14 mouse cellular contexts compared by ENCODE assay signal in genomic region chr4:125923225-125923624, GRCm38 (mm10).
DNase-seq lines count a peak whose midpoint lies in the region; ATAC-seq lines count a peak whose summit lies in the region.
"Had no signal": no experiment of that assay in that cellular context is flagged by ENCODE, and none has a peak within 500 bp of the region (broad histone marks: within the 10 kb centered on the region; RNA-seq: fewer than 3 reads in every experiment).

No protein-coding gene starts in this region.

- peak overlapping the region; percentile 82; the same call in 1 of the 2 replicates for H3K27ac ChIP-seq in forebrain, embryonic 10.5 days
- no peak overlapping the region for H3K27ac ChIP-seq in forebrain, embryonic 15.5 days (replicated peaks)
- H3K27ac ChIP-seq: liver, embryonic 13.5 days had no signal

- H3K4me2 ChIP-seq in forebrain, embryonic 15.5 days (replicated peaks), result no peak overlapping the region
- H3K4me2 ChIP-seq: liver, embryonic 13.5 days had no signal

- no peaks in the 10 kb centered on the region for H3K9me3 ChIP-seq in forebrain, embryonic 10.5 days
- no peaks in the 10 kb centered on the region for H3K9me3 ChIP-seq in forebrain, embryonic 15.5 days
- H3K9me3 ChIP-seq: liver, embryonic 13.5 days had no signal

- no peaks in the 10 kb centered on the region for H3K36me3 ChIP-seq in forebrain, embryonic 10.5 days (replicated peaks)
- no peaks in the 10 kb centered on the region for H3K36me3 ChIP-seq in forebrain, embryonic 15.5 days
- H3K36me3 ChIP-seq: liver, embryonic 13.5 days had no signal

- H3K4me3 ChIP-seq in forebrain, embryonic 10.5 days, result no peak overlapping the region
- no peak overlapping the region for H3K4me3 ChIP-seq in forebrain, embryonic 15.5 days
- H3K4me3 ChIP-seq: liver, embryonic 13.5 days had no signal

- WGBS in forebrain, embryonic 10.5 days, result 47% methylated on average over 7 of the region's 7 CpGs
- 23% methylated on average over 7 of the region's 7 CpGs for WGBS in forebrain, embryonic 15.5 days

- H3K27me3 ChIP-seq in forebrain, embryonic 10.5 days (ENCODE audit: poor library complexity, severe bottlenecking), result peaks cover 87% of the 10 kb centered on the region
- 0 out of 2 replicates have a peak, but pooled peaks cover 2% of the 10 kb centered on the region for H3K27me3 ChIP-seq in forebrain, embryonic 15.5 days
- H3K27me3 ChIP-seq: Patski had no signal

- no peak for ATAC-seq in forebrain, embryonic 15.5 days (replicated peaks)
- ATAC-seq: Patski had no signal

- no peak overlapping the region for H3K9ac ChIP-seq in forebrain, embryonic 15.5 days (replicated peaks)
- H3K9ac ChIP-seq: liver, embryonic 13.5 days had no signal

- peaks cover 47% of the 10 kb centered on the region for H3K4me1 ChIP-seq in forebrain, embryonic 10.5 days
- H3K4me1 ChIP-seq in forebrain, embryonic 15.5 days, result peaks cover 29% of the 10 kb centered on the region
- H3K4me1 ChIP-seq: liver, embryonic 13.5 days had no signal

- DNase-seq in forebrain, embryonic 10.5 days (ENCODE audit: extremely low spot score, low spot score), result peak; percentile 27
- DNase-seq in testis, postnatal 10 days (ENCODE audit: low spot score), result peak; percentile 56
- no peak for DNase-seq in testis, postnatal 14 days (ENCODE audit: low spot score)
- peak; percentile 37 for DNase-seq in mesoderm, embryonic 11.5 days (ENCODE audit: low read depth, low spot score)
- no peak for DNase-seq in cerebellum, adult 9-10 months
- DNase-seq in gastrocnemius, postnatal 25 days, result no peak
- no peak for DNase-seq in spleen, postnatal 36 days (ENCODE audit: low spot score in 2 of 2)
- DNase-seq: heart, adult 11 months; heart, postnatal 4 days; kidney, postnatal 14 days; liver, embryonic 13.5 days; spleen, adult 18-20 months had no signal

Comparison
In these comparisons a context has a peak if more than half of its experiments do, and no peak if none do; other contexts are left out.
1. DNase-seq: peak in forebrain, embryonic 10.5 days (single experiment), testis, postnatal 10 days (single experiment) and mesoderm, embryonic 11.5 days (single experiment); none in testis, postnatal 14 days (single experiment), cerebellum, adult 9-10 months (single experiment), gastrocnemius, postnatal 25 days (single experiment) and spleen, postnatal 36 days (0 of 2).